8 mouse cellular contexts compared by ENCODE assay signal in genomic region chr12:73794151-73794883, GRCm38 (mm10).
DNase-seq lines count a peak whose midpoint lies in the region; ATAC-seq lines count a peak whose summit lies in the region.

No protein-coding gene starts in this region.

- WGBS in liver, embryonic 15.5 days (ENCODE audit: insufficient replicate concordance): 31% methylated on average over 17 of the region's 17 CpGs

- no peaks in the 10 kb centered on the region for H3K9me3 ChIP-seq in liver, embryonic 15.5 days (replicated peaks)

- no peak overlapping the region for H3K9ac ChIP-seq in liver, embryonic 15.5 days

- H3K4me2 ChIP-seq in liver, embryonic 15.5 days: peak overlapping the region; percentile 36

- H3K4me1 ChIP-seq in liver, embryonic 15.5 days (replicated peaks): peaks cover 6% of the 10 kb centered on the region; the same call in 1 of the 2 replicates

- peak; percentile 59 for ATAC-seq in cerebellum, adult (ENCODE audit: insufficient number of reproducible peaks, low FRiP score, low TSS enrichment)
- no peak for ATAC-seq in liver, embryonic 15.5 days (ENCODE audit: insufficient read depth)

- no peak overlapping the region for H3K27ac ChIP-seq in liver, embryonic 15.5 days (replicated peaks)

- no peaks in the 10 kb centered on the region for H3K27me3 ChIP-seq in liver, embryonic 15.5 days

- no peaks in the 10 kb centered on the region for H3K36me3 ChIP-seq in liver, embryonic 15.5 days (replicated peaks)

- intact Hi-C loops in heart, postnatal 36 days (cut with DNase I): no loop called here

- no peak overlapping the region for H3K4me3 ChIP-seq in liver, embryonic 15.5 days (replicated peaks)

- DNase-seq in CD4-positive, CD25-positive, alpha-beta regulatory T cell, adult 2 months (ENCODE audit: low read depth, low spot score): peak; percentile 69
- DNase-seq in frontal cortex, adult 2 months (ENCODE audit: extremely low spot score in 1 of 2, low spot score in 1 of 2): peak; percentile 47 to 75
- DNase-seq in heart, postnatal 36 days: peak; percentile 86 to 87
- DNase-seq in kidney, postnatal 4 days: peak; percentile 79 to 85
- DNase-seq in ovary, postnatal 14 days (ENCODE audit: low spot score): peak; percentile 77
- DNase-seq in thymus, postnatal 14 days: peak; percentile 73
